Mouse (Mus musculus): ENCODE data around the gene Cebpz.

GRCm38 (mm10) chr17:78903158-78903557 is 33.7 kb downstream of the Cebpz start:
- TF ChIP-seq POLR2A (IDR thresholded peaks at IDR 0.05; ENCODE audit: low read depth, low read length): no peak
- TF ChIP-seq CTCF (conservative IDR thresholded peaks at IDR 0.05; ENCODE audit: insufficient read depth, insufficient read length, low read depth, low read length): no peak

All from kidney, adult 2 months (tissue).